Mouse (Mus musculus): Measurements from ENCODE around the gene Spock1.

The Spock1 gene

GRCm38 (mm10) chr13:57433848-57434247, 474.3 kb downstream of the Spock1 start:
- ATAC-seq (ENCODE audit: insufficient number of reproducible peaks, low FRiP score, low TSS enrichment): no peak

GRCm38 (mm10) chr13:57431815-57432214, 476.3 kb downstream of the Spock1 start:
- no peak for ATAC-seq (ENCODE audit: insufficient number of reproducible peaks, low FRiP score, low TSS enrichment)

GRCm38 (mm10) chr13:57428840-57429239, 479.3 kb downstream of the Spock1 start:
- ATAC-seq (ENCODE audit: insufficient number of reproducible peaks, low FRiP score, low TSS enrichment): no peak

- ATAC-seq (ENCODE audit: insufficient number of reproducible peaks, low FRiP score, low TSS enrichment): no peak
These were observed 489.4 kb downstream of the Spock1 start for GRCm38 (mm10) chr13:57418781-57419180.

- no peak for ATAC-seq (ENCODE audit: insufficient number of reproducible peaks, low FRiP score, low TSS enrichment)
These were observed 493.4 kb downstream of the Spock1 start for GRCm38 (mm10) chr13:57414716-57415115.

- ATAC-seq (ENCODE audit: insufficient number of reproducible peaks, low FRiP score, low TSS enrichment): no peak
These were observed 500.5 kb downstream of the Spock1 start for GRCm38 (mm10) chr13:57407666-57408065.

- no peak for ATAC-seq (ENCODE audit: insufficient number of reproducible peaks, low FRiP score, low TSS enrichment)
These were observed 505.7 kb downstream of the Spock1 start for GRCm38 (mm10) chr13:57402386-57402785.

- ATAC-seq (ENCODE audit: insufficient number of reproducible peaks, low FRiP score, low TSS enrichment): no peak
These were observed 535.9 kb downstream of the Spock1 start for GRCm38 (mm10) chr13:57372141-57372700.
